Mouse (Mus musculus) myocyte (in vitro differentiated cells): ENCODE measurements around the gene Atp6ap1l. TPM values are rescaled to one million over a fixed set of nuclear protein-coding genes. Genes with fewer than 3 reads are reported as not detected.

Source experiments
- H3K27me3 ChIP-seq: one replicate; pipeline ENCODE4 v1.6.1; 2011; ENCODE audit not compliant: control insufficient read depth, insufficient read depth, insufficient read length
- H3K36me3 ChIP-seq: one replicate; pipeline ENCODE4 v1.6.1; 2011; ENCODE audit not compliant: control insufficient read depth, insufficient read depth
- H3K4me2 ChIP-seq: one replicate; pipeline ENCODE4 v1.6.1; 2011; ENCODE audit warnings: low read depth, control low read depth
- H3K4me3 ChIP-seq: one replicate; pipeline ENCODE4 v1.5.1; 2011; ENCODE audit warnings: mild to moderate bottlenecking, control low read depth, moderate library complexity
- H3K79me2 ChIP-seq: one replicate; pipeline ENCODE4 v1.6.1; 2011; ENCODE audit not compliant: control insufficient read depth, insufficient read depth
- H3ac ChIP-seq: one replicate; pipeline ENCODE4 v1.6.1; 2011; ENCODE audit not compliant: control insufficient read depth, insufficient read length
- CEBPB ChIP-seq: IDR thresholded peaks from 2 replicates; pipeline ENCODE4 v1.6.1; 2011; ENCODE audit warnings: mild to moderate bottlenecking, moderate library complexity; ENCODE audit not compliant: poor library complexity, insufficient read depth, severe bottlenecking
- E2F4 ChIP-seq: IDR thresholded peaks from one replicate; pipeline ENCODE4 v1.6.1; 2011; ENCODE audit warnings: mild to moderate bottlenecking, control low read depth, moderate library complexity; ENCODE audit not compliant: insufficient read depth
- MAX ChIP-seq: IDR thresholded peaks from one replicate; pipeline ENCODE4 v1.6.1; 2011; ENCODE audit warnings: low read depth, mild to moderate bottlenecking, control low read depth
- MYOD1 ChIP-seq, 3 experiments: IDR thresholded peaks; one replicate each; pipeline ENCODE4 v1.6.1; 2011; ENCODE audit warnings: control low read depth in 2 of 3, low read depth in 2 of 3, mild to moderate bottlenecking in 2 of 3, moderate library complexity in 1 of 3; ENCODE audit not compliant: insufficient read length in 2 of 3, control insufficient read depth in 1 of 3
- MYOG ChIP-seq, 3 experiments: IDR thresholded peaks; one replicate each; pipeline ENCODE4 v1.6.1; 2011; ENCODE audit warnings: control low read depth in 2 of 3, low read depth in 2 of 3, mild to moderate bottlenecking in 2 of 3; ENCODE audit not compliant: insufficient read length in 2 of 3, control insufficient read depth in 1 of 3, insufficient read depth in 1 of 3
- POLR2A ChIP-seq: IDR thresholded peaks from one replicate; pipeline ENCODE4 v1.6.1; 2011; ENCODE audit warnings: low read depth, mild to moderate bottlenecking, control low read depth, moderate library complexity; ENCODE audit not compliant: insufficient read length
- POLR2AphosphoS2 ChIP-seq: IDR thresholded peaks from one replicate; pipeline ENCODE4 v1.6.1; 2011; ENCODE audit warnings: low read depth, control low read depth; ENCODE audit not compliant: insufficient read length
- REST ChIP-seq: IDR thresholded peaks from one replicate; pipeline ENCODE4 v1.6.1; 2011; ENCODE audit warnings: mild to moderate bottlenecking, control low read depth, moderate library complexity; ENCODE audit not compliant: insufficient read depth, insufficient read length
- SRF ChIP-seq: IDR thresholded peaks from one replicate; pipeline ENCODE4 v1.6.1; 2011; ENCODE audit warnings: low read depth; ENCODE audit not compliant: control insufficient read depth, insufficient read length
- TCF12 ChIP-seq: IDR thresholded peaks from one replicate; pipeline ENCODE4 v1.6.1; 2011; ENCODE audit warnings: mild to moderate bottlenecking, control low read depth; ENCODE audit not compliant: poor library complexity, insufficient read depth, severe bottlenecking
- TCF3 ChIP-seq: IDR thresholded peaks from one replicate; pipeline ENCODE4 v1.6.1; 2011; ENCODE audit warnings: low read depth, control low read depth; ENCODE audit not compliant: insufficient read length
- USF1 ChIP-seq: IDR thresholded peaks from one replicate; pipeline ENCODE4 v1.6.1; 2011; ENCODE audit warnings: low read depth, mild to moderate bottlenecking, control low read depth, moderate library complexity
- polyA plus RNA-seq: library from polyadenylated mRNA; unstranded; fragments of >200 nt; fragmentation: generic; extraction: Trizol; gene quantifications from one replicate; pipeline ENCODE4 v1.2.1, GENCODE M21; 2012; ENCODE audit warnings: missing spikeins

Atp6ap1l gene
- polyA plus RNA-seq = not detected

DNA sequence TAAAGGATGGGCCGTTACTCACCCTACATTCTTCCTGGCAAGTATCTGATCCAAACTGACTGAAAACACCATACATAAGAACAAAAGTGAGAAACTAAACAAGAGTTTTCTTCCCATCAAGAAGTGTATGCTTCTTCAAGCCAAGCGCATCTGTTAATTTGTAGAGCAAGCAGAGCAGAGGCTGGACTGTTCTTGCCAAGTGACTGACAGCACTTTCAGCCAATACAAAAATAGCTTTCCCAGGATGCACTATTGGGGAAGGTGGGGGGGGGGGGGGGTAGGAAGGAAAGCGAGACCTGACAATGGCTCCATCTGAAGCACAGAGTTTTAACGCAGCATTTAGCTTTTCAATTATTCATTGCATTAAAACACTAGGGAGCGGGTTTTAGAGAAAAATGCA is at the start of gene Atp6ap1l:
Atp6ap1l (minus strand) TSS at position 180 of the 400 bp plus-strand sequence.
- H3K36me3 ChIP-seq = no peaks in the 10 kb centered on the region
- TF ChIP-seq POLR2AphosphoS2 (no peak), MAX (no peak), MYOG (IDR thresholded peaks at IDR 0.05; ENCODE audit: control insufficient read depth in 1 of 3, insufficient read depth in 1 of 3, insufficient read length in 2 of 3, low read depth in 2 of 3) (no peak), MYOD1 (IDR thresholded peaks at IDR 0.05; ENCODE audit: control insufficient read depth in 1 of 3, insufficient read length in 2 of 3, low read depth in 2 of 3) (no peak)
- no peaks in the 10 kb centered on the region for H3K27me3 ChIP-seq
- H3K4me3 ChIP-seq = no peak within 1 kb of the TSS
- H3K79me2 ChIP-seq = no peaks in the 10 kb centered on the region
- H3ac ChIP-seq = no peak within 1 kb of the TSS
- H3K4me2 ChIP-seq = no peak within 1 kb of the TSS

DNA sequence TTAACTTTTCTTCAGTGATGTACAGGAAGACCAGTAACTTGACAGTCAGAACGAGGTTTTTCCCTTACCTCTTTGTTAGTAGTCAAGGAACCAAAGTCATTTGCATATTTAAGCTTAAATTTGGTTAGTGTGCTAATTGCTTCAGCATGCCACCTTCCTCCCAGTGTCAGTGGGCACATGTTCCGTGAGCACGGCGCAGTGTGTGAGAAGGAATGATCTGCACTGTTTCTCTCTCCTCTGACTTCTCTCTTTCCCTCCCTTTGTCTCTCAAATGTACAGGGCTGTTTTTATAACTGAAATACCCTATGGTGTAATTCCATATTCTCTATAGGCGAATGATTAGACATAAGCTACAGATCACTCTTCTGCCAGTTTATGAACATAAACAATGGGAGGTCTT is 34.4 kb upstream of the Atp6ap1l start:
- Histone ChIP-seq H3K79me2 (no peaks in the 10 kb centered on the region), H3ac (no peak overlapping the region), H3K27me3 (no peaks in the 10 kb centered on the region), H3K36me3 (no peaks in the 10 kb centered on the region), H3K4me3 (no peak overlapping the region), H3K4me2 (no peak overlapping the region)
- TF ChIP-seq TCF12 (no peak), TCF3 (no peak), MYOD1 (IDR thresholded peaks at IDR 0.05; ENCODE audit: control insufficient read depth in 1 of 3, insufficient read length in 2 of 3, low read depth in 2 of 3) (no peak), USF1 (no peak)

DNA sequence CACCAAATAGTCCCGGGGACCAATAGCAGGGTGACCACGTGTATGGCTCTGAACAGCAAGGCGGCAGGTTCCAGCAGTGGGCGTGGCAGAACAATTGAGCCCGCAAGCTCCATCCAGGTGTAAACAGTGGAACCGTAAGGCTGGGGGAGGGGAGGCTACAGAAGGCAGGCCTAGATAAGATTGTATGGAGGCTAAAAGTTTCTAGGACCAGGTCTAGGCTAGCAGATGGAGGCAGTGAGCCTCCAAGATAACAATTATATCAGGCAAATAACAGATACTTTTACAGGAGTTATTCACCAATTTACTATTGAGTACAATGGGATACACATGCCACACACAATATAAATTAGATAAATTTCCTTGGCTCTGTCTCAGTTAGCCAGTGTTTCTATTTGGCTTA is 34.0 kb upstream of the Atp6ap1l start:
- no peak overlapping the region for H3K4me2 ChIP-seq
- H3K79me2 ChIP-seq = no peaks in the 10 kb centered on the region
- H3K27me3 ChIP-seq = no peaks in the 10 kb centered on the region
- no peaks in the 10 kb centered on the region for H3K36me3 ChIP-seq
- H3K4me3 ChIP-seq = no peak overlapping the region
- H3ac ChIP-seq = no peak overlapping the region
- TF ChIP-seq TCF12 (no peak), POLR2A (no peak), MYOD1 (IDR thresholded peaks at IDR 0.05; ENCODE audit: control insufficient read depth in 1 of 3, insufficient read length in 2 of 3, low read depth in 2 of 3) (no peak), TCF3 (no peak), POLR2AphosphoS2 (no peak), CEBPB (no peak), USF1 (no peak), MYOG (IDR thresholded peaks at IDR 0.05; ENCODE audit: control insufficient read depth in 1 of 3, insufficient read depth in 1 of 3, insufficient read length in 2 of 3, low read depth in 2 of 3) (no peak), MAX (no peak), REST (no peak), SRF (no peak), E2F4 (no peak)

DNA sequence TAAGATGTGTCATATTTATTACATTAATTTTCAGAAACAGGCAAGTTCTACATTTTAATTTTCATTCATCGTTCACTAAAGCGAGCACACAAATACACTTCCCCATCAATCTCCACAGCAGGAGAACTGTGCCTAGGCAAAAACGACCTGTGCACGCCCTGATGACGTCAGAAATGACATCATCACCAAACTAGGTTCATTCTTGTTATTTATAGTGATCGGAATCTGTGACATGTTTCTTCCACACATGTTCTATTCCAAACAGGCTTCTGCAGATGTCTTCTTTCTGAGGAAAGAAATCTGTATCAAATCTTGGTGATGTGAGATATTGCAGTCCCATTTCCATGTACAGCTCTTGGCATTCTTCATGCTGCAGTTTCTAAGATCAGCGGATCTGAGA is 30.7 kb upstream of the Atp6ap1l start:
- no peak overlapping the region for H3K4me3 ChIP-seq
- H3K36me3 ChIP-seq = no peaks in the 10 kb centered on the region
- no peak overlapping the region for H3ac ChIP-seq
- H3K27me3 ChIP-seq = no peaks in the 10 kb centered on the region
- no peaks in the 10 kb centered on the region for H3K79me2 ChIP-seq
- H3K4me2 ChIP-seq = no peak overlapping the region
- no peak for TF ChIP-seq SRF
- no peak for TF ChIP-seq USF1
- no peak for TF ChIP-seq TCF12
- no peak for TF ChIP-seq REST
- TF ChIP-seq CEBPB = no peak
- TF ChIP-seq POLR2A = no peak
- no peak for TF ChIP-seq MYOG (IDR thresholded peaks at IDR 0.05; ENCODE audit: control insufficient read depth in 1 of 3, insufficient read depth in 1 of 3, insufficient read length in 2 of 3, low read depth in 2 of 3)
- no peak for TF ChIP-seq TCF3

DNA sequence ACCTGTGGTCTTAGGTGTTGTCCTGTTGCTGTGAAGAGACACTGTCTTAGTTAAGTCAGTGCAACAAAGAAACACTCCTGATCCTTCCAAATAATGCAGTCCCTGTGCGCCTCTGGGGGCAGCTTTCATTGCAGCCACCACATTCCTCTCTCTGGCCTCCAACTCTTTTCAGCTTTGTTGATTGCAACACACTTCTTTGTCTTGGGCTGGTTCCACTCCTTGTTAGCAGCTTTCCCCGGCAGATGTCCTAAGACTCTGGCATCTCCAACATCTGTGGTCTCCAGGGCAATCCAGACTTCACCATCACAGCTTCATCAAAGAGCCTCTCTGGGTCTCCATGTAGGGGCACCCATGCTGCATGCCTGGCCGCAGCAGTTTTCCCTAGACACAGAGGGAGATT is 28.1 kb upstream of the Atp6ap1l start:
- no peak overlapping the region for H3K4me3 ChIP-seq
- H3K4me2 ChIP-seq = no peak overlapping the region
- no peaks in the 10 kb centered on the region for H3K36me3 ChIP-seq
- TF ChIP-seq TCF12 (no peak), POLR2AphosphoS2 (no peak), E2F4 (no peak), POLR2A (no peak), TCF3 (no peak), SRF (no peak), MAX (no peak), MYOD1 (IDR thresholded peaks at IDR 0.05; ENCODE audit: control insufficient read depth in 1 of 3, insufficient read length in 2 of 3, low read depth in 2 of 3) (no peak), CEBPB (no peak), USF1 (no peak), MYOG (IDR thresholded peaks at IDR 0.05; ENCODE audit: control insufficient read depth in 1 of 3, insufficient read depth in 1 of 3, insufficient read length in 2 of 3, low read depth in 2 of 3) (no peak), REST (no peak)
- no peak overlapping the region for H3ac ChIP-seq
- no peaks in the 10 kb centered on the region for H3K79me2 ChIP-seq
- H3K27me3 ChIP-seq = no peaks in the 10 kb centered on the region
